Mouse (Mus musculus) monocyte, adult 5-6 weeks (primary cell): ENCODE results near the gene Chat. TPM values are rescaled to one million over a fixed set of nuclear protein-coding genes. Genes with fewer than 3 reads are reported as not detected.

Source experiments
- ATAC-seq: fragments of 153-309, 156-312 bp; replicated peaks from 2 replicates; pipeline ENCODE4 v1.8.0; 2017; ENCODE audit warnings: mild to moderate bottlenecking; ENCODE audit not compliant: low TSS enrichment, insufficient number of reproducible peaks, severe bottlenecking, poor library complexity, low FRiP score
- total RNA-seq: library from RNA; stranded (forward); fragments of 200-1000, 200-491, 200-594 nt; gene quantifications from 3 replicates; pipeline ENCODE4 v1.2.3, GENCODE M21; 2017

Chat gene
- total RNA-seq, 1 experiment from 2014 or later: not detected

GRCm38 (mm10) chr14:32372510-32372909 lies 93.3 kb downstream of the Chat start:
- ATAC-seq: no peak

GRCm38 (mm10) chr14:32369756-32370155 lies 96.0 kb downstream of the Chat start:
- no peak for ATAC-seq

GRCm38 (mm10) chr14:32364359-32364758 lies 101.4 kb downstream of the Chat start:
- no peak for ATAC-seq

Other genes starting within 250 kb of the Chat start
- not detected in 3 replicates for gene Ogdhl, start 144.0 kb downstream of the Chat start, total RNA-seq
- gene 1700024G13Rik, start 77.6 kb downstream of the Chat start, total RNA-seq: not detected in 3 replicates
- gene Slc18a3, start 1.1 kb downstream of the Chat start, total RNA-seq: not detected in 3 replicates
- 18.7 to 28.1 TPM (median 23.0 TPM) in 3 replicates for gene Ercc6, start 47.5 kb upstream of the Chat start, total RNA-seq
- not detected in 3 replicates for gene Prrxl1, start 133.4 kb upstream of the Chat start, total RNA-seq
- gene 3425401B19Rik, start 219.3 kb upstream of the Chat start, total RNA-seq: 0.11 TPM in 1 of 3 replicates, not detected in the others